Mouse (Mus musculus) bone marrow, adult 2 months (tissue): ENCODE results near the gene Slc36a2.

Experiments used
- CTCF ChIP-seq: fragments of 200-500 bp; IDR thresholded peaks from 2 replicates; pipeline ENCODE4 v1.5.1; 2011; ENCODE audit warnings: low read length, control low read depth; ENCODE audit not compliant: control insufficient read depth, insufficient read depth
- POLR2A ChIP-seq: fragments of 200-500 bp; IDR thresholded peaks from 2 replicates; pipeline ENCODE4 v1.6.1; 2011; ENCODE audit warnings: low read depth, mild to moderate bottlenecking, control low read depth, low read length, borderline replicate concordance; ENCODE audit not compliant: control insufficient read depth

- TF ChIP-seq POLR2A (no peak), CTCF (no peak)
Measured at GRCm38 (mm10) chr11:55178830-55179229, 6.0 kb downstream of the Slc36a2 start.
